Mouse (Mus musculus): ENCODE results near the gene Sptbn1. TPM values are rescaled to one million over a fixed set of nuclear protein-coding genes. Genes with fewer than 3 reads are reported as not detected.

Sptbn1 gene
- 187 to 217 TPM (median 196 TPM) in 4 replicates for total RNA-seq (2023; ENCODE audit: inconsistent age)

GRCm38 (mm10) chr11:30267892-30268647, at the start of gene Sptbn1:
Gene Sptbn1 (minus strand): TSS chr11:30268175.

Other genes starting within 250 kb of the Sptbn1 start
- 0.45 to 1.5 TPM (median 0.91 TPM) in 4 replicates for gene Eml6, start 242.1 kb downstream of the Sptbn1 start, total RNA-seq (2023; ENCODE audit: inconsistent age)
- gene 4930505A04Rik, start 203.7 kb upstream of the Sptbn1 start, total RNA-seq (2023; ENCODE audit: inconsistent age), result not detected in 4 replicates

Measured in B cell, adult (primary cell).